In the genomic region with DNA sequence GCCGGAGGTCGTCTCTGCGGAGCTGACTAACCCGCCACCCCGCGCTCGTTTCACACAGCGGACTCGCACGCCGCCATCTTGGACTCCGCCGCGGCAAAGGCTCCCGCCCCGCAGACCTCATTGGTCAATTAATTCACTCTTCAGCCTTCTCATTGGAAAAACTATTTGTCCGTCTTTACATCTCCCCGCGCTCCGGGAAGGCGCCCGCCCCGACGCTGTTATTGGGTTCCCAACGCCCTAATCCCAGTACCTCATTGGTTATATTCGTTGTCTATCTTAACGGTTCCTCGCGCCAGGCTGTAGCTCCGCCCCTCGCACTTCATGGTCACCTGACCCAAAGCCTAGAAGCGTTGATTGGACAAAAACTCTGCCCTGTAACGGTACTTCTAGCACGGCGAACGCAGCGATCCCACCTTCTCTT, we compare ENCODE assay signal across 1 mouse cellular context.
TF ChIP-seq lines count a peak whose summit lies in the region.

No protein-coding gene starts in this region.

TF ChIP-seq in C2C12, 6 proteins besides CTCF, POLR2A, EP300 and RAD21:
- TF ChIP-seq USF1 (IDR thresholded peaks at IDR 0.05; ENCODE audit: low read depth) = peak; percentile 98
- no peak for TF ChIP-seq MYOG (IDR thresholded peaks at IDR 0.05; ENCODE audit: control insufficient read depth, extremely low read depth, insufficient read length)
- TF ChIP-seq FOSL1 (IDR thresholded peaks at IDR 0.05; ENCODE audit: insufficient read depth, low read length, poor library complexity, severe bottlenecking) = no peak
- no peak for TF ChIP-seq MAX (IDR thresholded peaks at IDR 0.05)
- TF ChIP-seq CEBPB (IDR thresholded peaks at IDR 0.05; ENCODE audit: low read depth) = no peak
- no peak for TF ChIP-seq MYOD1 (IDR thresholded peaks at IDR 0.05; ENCODE audit: control insufficient read depth, insufficient read length, low read depth)
